Mouse (Mus musculus) cortical plate, adult 2 months (tissue): Measurements from ENCODE around the gene Zbed4.

Experiments used
- CTCF ChIP-seq: fragments of 200-500 bp; IDR thresholded peaks from 2 replicates; pipeline ENCODE4 v1.5.1; 2011; ENCODE audit warnings: mild to moderate bottlenecking, control low read depth, low read length; ENCODE audit not compliant: insufficient read depth; ENCODE audit errors: extremely low read depth
- POLR2A ChIP-seq: fragments of 200-500 bp; IDR thresholded peaks from 2 replicates; pipeline ENCODE4 v1.6.1; 2011; ENCODE audit warnings: mild to moderate bottlenecking, low read length, control low read depth; ENCODE audit not compliant: insufficient read depth; ENCODE audit errors: extremely low read depth

- TF ChIP-seq CTCF (no peak), POLR2A (no peak)
Measured at GRCm38 (mm10) chr15:88808121-88808520, 56.7 kb downstream of the Zbed4 start.
